Mouse (Mus musculus) erythroid progenitor cell, adult 5-6 weeks (primary cell): Measurements from ENCODE around the gene Bmf. TPM values are rescaled to one million over a fixed set of nuclear protein-coding genes. Genes with fewer than 3 reads are reported as not detected.
A peak's percentile ranks its signal among the peaks of the same experiment; 100 is the strongest.

Source experiments
- ATAC-seq: replicated peaks from 2 replicates; pipeline ENCODE4 v1.8.0; 2016; ENCODE audit warnings: moderate number of reproducible peaks, mild to moderate bottlenecking, moderate TSS enrichment, inconsistent platforms; ENCODE audit not compliant: poor library complexity, low FRiP score, severe bottlenecking
- total RNA-seq, 2 experiments: library from RNA; stranded (forward) in 1 of 2; stranded (reverse) in 1 of 2; fragments of 150-400 nt in 1 of 2; fragments of 186-747, 209-891 nt in 1 of 2; gene quantifications; 2 replicates each; pipeline versions ENCODE4 v1.2.3 to v1.2.4; 2015 to 2017; ENCODE audit warnings: low replicate concordance in 2 of 2

Gene Bmf
- total RNA-seq (2015; ENCODE audit: low replicate concordance) (2.1 and 3.2 TPM in 2 replicates), total RNA-seq (2017; ENCODE audit: low replicate concordance) (1.0 and 5.9 TPM in 2 replicates)

DNA sequence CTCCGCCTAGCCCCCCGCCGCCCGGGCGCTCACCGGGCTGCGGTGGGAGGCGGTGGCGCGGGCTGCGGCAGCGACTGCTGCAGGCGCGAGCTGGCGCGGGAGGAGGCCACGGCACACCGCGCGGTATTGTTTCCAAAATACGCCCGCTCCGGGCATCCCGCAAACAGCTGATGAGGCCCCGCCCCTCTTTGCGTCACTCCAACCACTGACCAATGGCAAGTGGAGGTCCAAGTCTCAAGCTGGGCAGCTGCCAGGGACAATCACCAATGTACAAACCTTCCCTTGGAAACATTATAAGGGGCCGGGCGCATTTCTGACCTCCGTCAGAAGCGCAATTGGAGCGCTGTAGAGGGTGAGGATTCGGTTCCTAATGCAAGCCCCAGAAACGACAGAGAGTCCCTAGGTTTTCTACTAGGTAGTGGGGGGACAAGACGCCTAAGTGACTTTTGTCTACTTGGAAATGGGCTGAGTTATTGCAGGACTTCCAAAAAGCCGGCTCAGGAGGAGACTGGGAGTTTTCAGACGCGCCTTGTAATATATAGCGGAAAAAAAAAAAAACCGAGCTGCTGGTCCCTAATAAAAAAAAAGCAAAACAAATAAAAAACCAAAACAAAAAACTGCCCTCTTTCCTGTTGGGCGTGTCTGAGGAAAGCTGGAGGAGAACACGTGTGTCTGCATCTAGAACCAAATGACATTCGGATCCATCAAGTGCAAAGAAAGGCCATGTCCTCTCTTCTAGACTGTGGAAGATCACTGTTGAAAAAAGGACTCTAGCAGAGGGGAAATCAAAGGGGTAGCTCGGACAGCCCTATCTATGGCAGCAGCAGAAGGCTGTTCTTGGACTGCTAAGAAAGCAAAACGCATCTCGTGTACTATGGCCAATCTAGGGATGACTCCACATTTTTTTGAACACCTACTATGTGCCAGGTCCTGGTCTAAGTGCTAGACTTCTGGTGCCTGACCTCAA, at the start of gene Bmf:
Bmf (minus strand) TSS at position 181 of the 967 bp plus-strand sequence.
- peak; percentile 68 for ATAC-seq

DNA sequence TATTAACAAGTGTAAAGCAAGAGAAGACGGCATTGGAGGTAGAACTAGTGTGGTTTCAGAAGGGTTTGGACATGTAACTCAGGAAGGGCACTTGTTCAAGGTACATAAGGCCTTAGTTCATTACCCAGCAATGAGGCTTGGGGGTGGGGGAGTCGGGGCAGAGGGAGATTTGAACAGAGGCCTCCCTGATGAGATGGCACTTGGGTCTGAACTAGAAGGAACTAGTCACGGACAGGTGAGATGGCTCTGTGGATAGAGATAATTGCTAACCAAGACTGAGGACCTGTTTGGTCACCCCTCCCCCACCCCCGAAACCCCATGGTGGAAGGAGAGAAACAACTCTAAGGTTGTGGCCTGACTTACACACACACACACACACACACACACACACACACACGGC, 49.6 kb upstream of the Bmf start:
- no peak; the same call in 1 of the 2 replicates for ATAC-seq

DNA sequence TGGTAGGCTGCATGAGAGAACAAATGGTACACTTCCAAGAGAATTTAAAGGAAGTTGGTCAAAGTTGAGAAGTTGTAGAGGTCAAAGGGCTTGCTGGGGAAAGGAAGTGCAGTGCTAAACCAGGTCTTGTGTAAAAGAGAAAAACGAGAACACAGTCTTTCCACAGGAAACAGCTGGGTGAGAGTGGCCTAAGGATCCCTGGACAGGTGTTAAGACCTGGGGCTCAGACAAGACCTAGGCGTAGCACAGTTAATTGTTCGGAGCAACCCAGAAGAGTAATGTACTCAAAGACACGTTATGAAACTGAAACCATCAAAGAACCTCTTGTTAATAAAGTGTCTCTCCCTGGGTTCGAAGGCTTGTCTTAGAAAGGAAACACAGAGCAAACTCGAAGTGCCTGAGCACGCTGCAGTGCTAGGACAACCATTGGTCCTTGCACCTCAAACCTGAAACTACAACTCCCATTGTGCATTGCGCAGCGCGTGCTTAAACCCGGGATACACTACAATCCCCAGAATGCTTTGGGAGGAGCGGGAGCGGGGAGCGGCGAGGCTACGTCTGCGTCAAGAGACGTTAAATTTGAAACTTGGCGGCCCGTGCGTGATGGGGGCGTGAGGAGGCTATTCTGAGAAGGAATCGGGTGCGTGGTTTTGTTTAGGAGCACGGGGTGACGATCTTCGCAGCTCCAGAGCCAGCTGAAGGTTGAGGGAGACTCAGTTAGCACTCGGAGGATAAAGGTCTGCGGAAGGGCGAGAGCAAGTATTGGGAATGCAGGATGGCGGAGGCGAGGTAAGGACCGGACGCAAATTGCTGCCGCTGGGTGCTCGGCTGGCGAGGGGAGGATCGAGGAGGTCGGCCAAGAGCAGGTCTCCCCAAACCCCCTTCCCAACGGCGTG, 48.4 kb upstream of the Bmf start, which contains the start of gene Bub1b:
Bub1b (plus strand) TSS at position 539 of the 896 bp plus-strand sequence.
- peak; percentile 98 for ATAC-seq

DNA sequence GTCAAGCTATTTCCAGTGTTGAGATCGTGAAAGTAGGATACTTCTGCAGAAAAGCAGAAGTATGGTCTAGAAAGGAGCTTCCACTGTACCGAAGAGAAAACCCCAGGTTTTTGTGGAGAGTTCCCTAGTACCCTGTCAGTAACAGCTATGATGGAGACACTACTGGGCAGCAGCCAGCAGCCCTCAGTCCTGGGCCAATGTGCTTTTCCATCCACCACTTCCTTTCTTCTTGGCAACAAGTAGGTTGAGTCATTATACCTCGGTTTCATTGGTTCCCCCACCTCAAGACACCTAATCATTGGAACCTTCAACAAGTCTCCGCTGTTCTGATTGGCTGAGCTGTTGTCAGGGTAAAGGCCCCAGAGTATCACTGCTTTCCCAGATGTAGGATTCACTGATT, 41.6 kb upstream of the Bmf start:
- no peak for ATAC-seq

DNA sequence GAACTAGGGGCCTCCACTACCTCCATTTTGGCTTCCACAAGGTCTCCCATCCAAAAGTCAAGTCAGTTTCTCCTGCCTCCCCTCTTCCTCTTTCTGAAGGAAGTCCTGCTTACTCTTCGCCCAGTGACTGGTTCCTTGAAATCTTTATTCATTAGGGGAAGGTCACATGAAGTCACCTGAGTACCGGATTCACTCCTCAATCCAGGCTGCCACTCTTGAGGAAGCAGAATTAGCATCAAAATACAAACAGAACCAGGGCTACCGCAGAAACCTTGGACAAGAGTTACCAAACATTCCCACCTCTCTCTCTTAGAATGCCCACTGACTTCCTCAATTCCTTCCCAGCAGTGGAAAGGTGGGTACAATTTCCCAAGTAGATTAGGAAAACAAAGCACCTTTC, 38.2 kb upstream of the Bmf start:
- ATAC-seq: no peak

DNA sequence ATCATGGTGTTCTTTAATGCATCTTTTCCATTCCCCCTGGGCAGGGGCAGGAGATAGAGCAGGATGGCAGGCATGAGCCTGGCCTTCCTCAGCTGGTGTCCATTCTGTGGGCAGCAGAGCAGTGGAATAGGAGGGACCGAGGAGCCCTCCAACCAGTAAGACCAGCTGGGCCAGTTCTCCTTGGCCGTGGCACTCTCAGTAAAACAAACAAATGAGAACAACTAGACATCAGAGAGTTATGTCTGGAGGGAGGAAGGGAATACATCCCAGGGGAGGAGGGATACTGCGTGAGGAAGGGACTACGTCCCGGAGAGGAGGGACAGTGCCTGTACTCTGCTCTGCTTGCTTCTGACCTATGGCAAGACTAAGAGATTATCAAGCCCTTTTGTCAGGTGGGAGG, 36.5 kb upstream of the Bmf start:
- no peak for ATAC-seq

DNA sequence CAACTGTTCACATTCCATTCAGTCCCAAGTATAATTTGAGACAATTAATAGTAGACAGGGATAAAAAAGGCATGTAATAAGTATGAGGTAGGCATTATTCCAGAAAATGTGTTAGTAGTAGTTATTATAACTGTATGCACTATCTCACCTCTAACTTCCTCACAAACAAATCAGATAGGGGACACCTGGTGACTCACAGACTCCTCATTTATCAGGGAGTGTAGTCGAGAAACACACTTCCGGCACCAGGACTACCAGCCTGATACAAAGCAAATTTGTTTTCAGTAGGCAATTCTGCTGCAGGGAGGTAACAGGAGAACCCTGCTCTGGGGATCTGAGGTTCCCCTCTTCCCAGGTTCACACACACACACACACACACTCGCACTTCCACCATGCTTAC, 23.6 kb upstream of the Bmf start:
- no peak for ATAC-seq

DNA sequence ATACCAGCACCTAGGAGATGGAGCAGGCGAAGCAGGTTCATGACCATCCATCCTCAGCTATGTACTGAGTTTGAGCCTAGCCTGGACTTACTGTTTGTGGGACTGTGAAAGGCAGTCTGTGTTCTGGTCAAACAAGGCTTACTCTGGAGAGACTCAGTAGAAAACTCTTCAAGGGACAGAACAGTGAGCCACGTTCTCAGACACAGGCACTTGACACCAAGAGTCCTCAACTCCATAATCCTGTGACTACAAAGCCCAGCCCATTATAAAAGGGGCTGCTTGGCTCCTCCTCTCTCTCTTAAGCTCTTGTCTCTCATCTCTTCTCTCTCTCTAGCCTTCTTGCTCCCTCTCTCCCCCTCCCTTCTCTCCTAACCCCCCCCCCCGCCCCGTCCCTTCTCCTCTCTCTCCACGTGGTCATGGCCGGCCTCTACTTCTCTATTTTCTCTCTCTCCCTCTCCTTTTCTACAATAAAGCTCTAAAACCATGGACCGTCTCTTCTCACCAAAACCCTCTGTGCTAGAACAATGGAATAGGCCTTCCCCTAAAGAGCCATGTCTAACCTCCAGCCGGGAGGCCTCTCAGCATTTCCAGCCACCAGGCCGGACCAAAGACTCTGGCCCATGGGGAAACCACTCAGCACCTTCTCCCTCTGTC, 22.8 kb upstream of the Bmf start:
- no peak for ATAC-seq

DNA sequence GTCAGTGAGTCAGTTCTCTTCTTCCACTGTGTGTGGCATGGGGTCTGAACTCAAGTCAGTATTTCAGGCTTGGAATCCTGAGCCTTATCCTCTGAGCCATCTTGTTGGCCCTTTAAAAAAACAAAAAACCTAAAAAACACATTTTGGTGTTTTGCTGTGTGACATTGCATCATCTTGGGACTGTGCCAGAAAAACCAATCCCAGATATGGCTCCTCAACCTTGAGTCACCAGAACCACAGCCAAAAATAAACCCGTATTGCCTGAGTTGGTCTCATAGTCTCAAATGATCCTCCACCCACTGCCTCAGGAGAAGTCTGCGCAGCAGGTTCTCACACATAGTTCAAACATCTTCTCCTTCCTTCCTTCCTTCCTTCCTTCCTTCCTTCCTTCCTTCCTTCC, 21.5 kb upstream of the Bmf start:
- ATAC-seq: no peak

DNA sequence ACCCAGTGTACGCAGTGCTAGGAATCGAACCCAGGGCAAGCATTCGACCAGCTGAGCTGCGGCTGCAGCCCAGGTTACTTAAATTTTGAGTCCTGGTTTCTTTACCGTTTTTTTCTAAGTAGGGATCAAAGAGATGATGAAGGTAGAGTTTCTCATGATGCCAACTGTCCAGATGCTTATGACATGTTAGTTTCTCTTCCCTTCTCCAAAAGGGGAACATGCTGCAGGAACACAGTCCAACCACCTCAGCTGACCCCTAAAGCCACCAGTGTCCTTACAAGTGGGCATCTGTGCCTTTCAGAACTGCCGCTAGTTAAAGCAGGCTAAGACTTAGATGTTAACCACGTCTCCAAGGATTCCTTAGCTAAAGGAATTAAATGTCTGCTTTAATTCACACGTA, 17.7 kb upstream of the Bmf start:
- no peak for ATAC-seq

DNA sequence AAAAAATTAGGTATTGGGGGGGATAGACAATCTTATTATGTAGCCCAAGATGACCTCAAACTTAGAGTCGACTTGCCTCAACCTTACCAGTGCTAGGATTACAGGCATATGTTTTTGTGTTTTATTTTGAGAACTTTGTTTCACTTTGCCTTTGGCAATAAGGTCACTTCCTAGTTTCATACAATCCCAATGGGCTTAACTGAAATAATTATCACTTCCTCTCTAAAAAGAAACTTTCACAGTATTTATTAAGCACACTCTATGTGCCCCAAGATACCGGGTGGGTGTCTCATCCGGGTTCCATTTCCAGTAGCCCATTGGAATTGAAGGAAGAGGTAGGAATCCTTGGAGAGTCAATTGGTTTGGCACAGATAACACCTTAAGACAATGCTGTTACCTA, 12.9 kb upstream of the Bmf start:
- ATAC-seq: no peak

DNA sequence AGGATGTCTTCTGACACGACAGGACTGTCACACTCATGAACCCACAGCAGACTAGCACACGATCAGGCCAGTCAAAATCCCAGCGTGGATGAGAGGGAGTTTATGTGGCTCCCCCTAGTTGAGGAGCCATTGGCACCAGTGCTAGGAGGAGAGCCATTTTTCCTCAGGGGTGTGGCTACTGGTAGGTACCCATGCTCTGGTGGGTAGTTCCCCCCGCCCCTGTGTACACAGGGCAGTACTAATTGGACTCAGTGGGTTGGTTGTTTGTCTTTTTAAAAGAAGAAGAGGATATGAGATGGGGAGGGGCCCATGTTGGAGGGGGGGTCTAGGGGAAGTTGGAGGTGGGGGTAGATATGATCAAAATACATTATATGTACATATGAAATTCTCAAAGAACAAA, 12.5 kb upstream of the Bmf start:
- no peak for ATAC-seq

DNA sequence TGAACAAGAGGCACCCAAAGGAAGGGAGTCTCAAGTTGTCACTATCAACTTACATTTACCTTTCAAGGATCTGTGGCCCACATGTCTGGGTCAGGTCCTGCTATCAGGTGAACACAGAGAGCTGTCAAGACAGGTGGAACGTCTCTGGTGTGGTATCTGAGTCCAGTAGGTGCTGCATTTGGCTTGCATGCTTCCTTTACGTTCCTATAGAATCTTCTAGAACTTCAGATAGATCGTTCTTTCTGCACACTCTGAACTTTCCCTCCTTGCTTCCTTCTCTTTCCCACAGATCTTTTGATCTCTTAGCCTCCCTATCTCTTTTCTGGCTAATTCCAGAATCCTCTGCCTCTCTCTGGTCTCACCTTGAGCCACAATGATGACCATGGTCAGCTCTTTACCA, 8.9 kb upstream of the Bmf start:
- no peak for ATAC-seq

DNA sequence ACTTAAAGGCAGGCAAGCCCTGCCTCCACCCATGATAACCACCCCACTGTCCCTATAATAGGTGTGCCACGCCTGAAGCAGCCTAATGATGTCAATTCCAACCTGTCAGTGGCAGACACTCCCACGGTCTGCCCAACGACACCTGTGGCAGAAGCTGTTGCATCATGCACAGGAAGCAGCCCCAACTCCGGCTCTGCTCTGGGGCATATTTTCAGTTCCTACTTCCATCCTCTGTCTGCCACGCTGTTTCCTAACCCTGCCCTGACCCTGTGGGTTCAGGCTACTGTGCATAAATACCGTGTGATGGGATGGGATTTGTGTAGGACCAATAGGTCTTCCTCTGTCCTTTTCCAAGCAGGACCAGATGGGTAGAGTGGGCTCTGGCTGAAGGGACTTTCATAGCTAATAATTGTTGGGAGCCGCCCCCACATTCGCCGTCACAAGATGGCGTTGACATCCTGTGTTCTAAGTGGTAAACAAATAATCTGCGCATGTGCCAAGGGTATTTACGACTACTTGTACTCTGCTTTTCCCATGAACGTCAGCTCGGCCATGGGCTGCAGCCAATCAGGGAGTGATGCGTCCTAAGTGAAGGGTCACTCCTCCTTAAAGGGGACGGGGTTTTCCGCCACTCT, 5.0 kb upstream of the Bmf start:
- peak; percentile 85 for ATAC-seq

DNA sequence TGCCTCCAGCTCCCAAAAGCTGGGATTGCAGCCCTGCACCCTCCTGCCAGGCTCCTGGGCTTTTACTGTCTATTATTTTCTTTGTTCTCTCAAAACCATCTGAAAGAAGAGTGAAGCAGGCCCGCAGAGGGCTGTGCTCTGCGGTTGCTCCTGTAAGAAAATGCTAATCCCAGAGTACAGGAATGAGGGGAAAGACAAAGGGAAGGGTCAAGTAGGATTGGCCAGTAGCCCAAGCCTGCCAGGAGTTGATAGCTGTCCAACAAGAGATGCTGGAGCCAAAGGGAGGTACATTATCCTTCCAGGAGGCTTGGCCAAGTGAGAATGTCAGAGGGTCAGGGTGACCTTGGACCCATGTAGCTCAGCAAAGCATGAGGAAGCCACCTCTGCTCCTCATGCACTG, 2.1 kb upstream of the Bmf start:
- no peak for ATAC-seq

DNA sequence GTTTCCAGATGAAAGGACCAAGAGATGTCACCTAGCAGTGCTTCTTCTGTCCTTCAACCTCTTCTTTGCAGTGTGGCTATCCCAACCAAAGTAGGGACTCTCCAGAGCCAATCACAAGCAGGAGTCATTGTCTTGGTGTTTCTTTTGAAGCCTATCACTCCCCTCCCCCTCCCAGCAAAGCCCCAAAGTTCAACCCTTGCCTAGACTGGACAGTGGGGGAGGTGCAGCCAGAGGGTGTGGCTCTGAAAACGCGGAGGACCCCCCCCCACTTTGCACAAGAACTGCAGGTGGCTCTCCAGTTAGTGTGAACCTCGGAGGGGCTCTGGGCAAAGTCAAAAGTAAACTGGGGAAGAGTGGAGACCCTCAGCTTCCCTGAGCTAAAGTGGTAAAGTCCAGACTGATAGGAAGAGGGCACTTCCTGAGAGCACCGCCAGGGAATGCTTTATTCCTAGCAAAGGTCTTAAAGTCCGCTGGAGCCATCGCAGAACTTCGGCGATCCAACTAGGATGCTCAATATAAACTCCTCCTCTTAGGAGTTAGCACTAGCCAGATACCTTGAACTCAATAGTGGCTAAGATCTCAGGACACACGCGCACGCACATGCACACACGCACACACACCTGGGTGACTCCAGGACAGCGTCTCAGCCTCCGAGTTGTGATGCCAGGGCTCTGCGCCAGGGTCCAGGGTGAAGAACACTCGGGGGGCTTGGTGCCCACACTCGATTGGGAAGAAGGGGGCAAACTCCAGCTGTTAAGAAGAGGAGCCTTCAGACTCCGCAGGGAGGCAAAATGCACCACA, 866 bp downstream of the Bmf start:
- no peak for ATAC-seq

DNA sequence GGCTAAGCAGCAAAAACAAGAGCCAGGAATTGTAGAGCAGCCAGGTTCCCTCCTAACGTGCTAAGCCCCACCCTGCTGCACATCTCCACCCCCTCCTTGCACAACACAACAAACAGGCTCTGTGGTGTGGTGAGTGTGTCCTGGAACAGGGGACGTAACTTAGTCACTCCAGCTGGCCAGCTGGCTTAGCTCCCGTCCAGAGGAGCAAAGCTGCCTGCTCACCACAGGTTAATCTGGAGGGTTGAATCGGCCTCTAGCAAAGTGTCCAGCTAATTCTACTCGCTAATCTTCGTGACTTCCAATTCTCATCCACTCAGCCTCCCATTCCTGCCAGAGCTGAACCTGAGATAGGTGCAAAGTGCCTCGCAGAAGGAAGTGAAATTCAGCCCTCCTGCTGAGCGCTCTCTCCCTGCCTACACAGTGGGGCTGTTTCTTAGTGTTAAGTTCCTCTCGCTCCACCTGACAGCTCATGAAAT, 1.9 kb downstream of the Bmf start:
- ATAC-seq: no peak

DNA sequence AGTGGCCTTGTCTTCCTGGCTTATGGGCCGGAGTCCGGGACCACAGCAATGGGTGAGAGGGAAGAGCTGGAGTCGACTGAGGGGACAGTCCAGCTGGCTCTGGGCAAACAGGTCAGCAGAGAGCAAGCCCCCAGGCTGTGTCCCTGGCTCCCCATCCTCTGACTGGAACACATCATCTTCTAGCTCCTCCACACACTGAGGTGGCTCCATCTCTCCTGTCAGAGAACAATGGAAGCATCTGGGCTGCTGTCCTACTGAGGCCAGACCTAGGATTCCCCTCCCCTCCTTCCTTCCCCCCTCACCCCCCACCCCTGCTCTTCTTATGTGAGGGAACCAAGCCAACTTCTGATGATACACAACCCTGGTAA, 2.7 kb downstream of the Bmf start:
- no peak for ATAC-seq
